Mouse (Mus musculus) inflammation-experienced regulatory T-cells, adult 6 months (primary cell): ENCODE measurements around the gene Camta2. TPM values are rescaled to one million over a fixed set of nuclear protein-coding genes. Genes with fewer than 3 reads are reported as not detected.

Experiments used
- ATAC-seq: one replicate; pipeline ENCODE4 v1.8.0; 2017
- polyA plus RNA-seq, 3 experiments: library from polyadenylated mRNA; unstranded; fragments of 100-300 nt; shearing (Covaris generic); gene quantifications; one replicate each; pipeline ENCODE4 v1.2.1; 2017

Gene Camta2
- polyA plus RNA-seq, 3 experiments from 2014 or later = 11.5 to 17.1 (median 12.8) TPM

- ATAC-seq = no peak
These were observed 1.7 kb upstream of the Camta2 start for GRCm38 (mm10) chr11:70689578-70689977.

GRCm38 (mm10) chr11:70688372-70688771 lies 467 bp upstream of the Camta2 start:
- no peak for ATAC-seq

GRCm38 (mm10) chr11:70686901-70687566 lies 871 bp downstream of the Camta2 start:
- ATAC-seq = peak; percentile 12

- no peak for ATAC-seq
These were observed 4.3 kb downstream of the Camta2 start for GRCm38 (mm10) chr11:70683640-70684039.

GRCm38 (mm10) chr11:70681897-70682581 lies 5.9 kb downstream of the Camta2 start:
- no peak for ATAC-seq

- ATAC-seq = no peak
These were observed 6.7 kb downstream of the Camta2 start for GRCm38 (mm10) chr11:70681170-70681569.

GRCm38 (mm10) chr11:70679894-70680293 lies 8.0 kb downstream of the Camta2 start:
- no peak for ATAC-seq

GRCm38 (mm10) chr11:70679361-70679760 lies 8.5 kb downstream of the Camta2 start:
- no peak for ATAC-seq

GRCm38 (mm10) chr11:70678576-70678975 lies 9.3 kb downstream of the Camta2 start:
- ATAC-seq = no peak

- ATAC-seq = no peak
These were observed 9.8 kb downstream of the Camta2 start for GRCm38 (mm10) chr11:70678092-70678491.

GRCm38 (mm10) chr11:70674501-70674900 lies 13.4 kb downstream of the Camta2 start:
- no peak for ATAC-seq

GRCm38 (mm10) chr11:70674014-70674413 lies 13.9 kb downstream of the Camta2 start:
- ATAC-seq = no peak

- ATAC-seq = no peak
These were observed 16.4 kb downstream of the Camta2 start for GRCm38 (mm10) chr11:70671333-70672047.

- ATAC-seq = no peak
These were observed 17.4 kb downstream of the Camta2 start for GRCm38 (mm10) chr11:70670483-70670882.

GRCm38 (mm10) chr11:70669582-70670345 lies 18.1 kb downstream of the Camta2 start:
- ATAC-seq = peak; percentile 7

- peak; percentile 89 for ATAC-seq
These were observed 19.0 kb downstream of the Camta2 start, which contains the start of gene Spag7 for GRCm38 (mm10) chr11:70668771-70669505. Spag7 (minus strand) TSS chr11:70669416.

- peak; percentile 6 for ATAC-seq
These were observed 19.6 kb downstream of the Camta2 start for GRCm38 (mm10) chr11:70668335-70668770.

GRCm38 (mm10) chr11:70667271-70668150 lies 20.4 kb downstream of the Camta2 start:
- ATAC-seq = no peak

GRCm38 (mm10) chr11:70666687-70667086 lies 21.2 kb downstream of the Camta2 start:
- no peak for ATAC-seq

- no peak for ATAC-seq
These were observed 23.2 kb downstream of the Camta2 start for GRCm38 (mm10) chr11:70664741-70665140.

- no peak for ATAC-seq
These were observed 23.9 kb downstream of the Camta2 start for GRCm38 (mm10) chr11:70663957-70664356.
